Mouse (Mus musculus) adrenal gland (tissue): Measurements from ENCODE around the gene Cst7.
"Not testable (repeated sequence)": the region's sequence is repeated elsewhere in the genome, so short reads cannot be mapped to it uniquely, and the experiment has no call there.

ENCODE experiments used
- intact Hi-C: fragments of 180-260 bp; cut with DNase I; formaldehyde crosslinking; loops from one replicate; pipeline ENCODE4 v1.15.1; 2025
- long read RNA-seq, 2 experiments: library from polyadenylated mRNA; unstranded; transcript quantifications; one replicate each; pipeline ENCODE4 v2.0.0; 2020; ENCODE audit warnings: borderline replicate concordance in 1 of 2; ENCODE audit not compliant: insufficient replicate concordance in 1 of 2

The Cst7 gene
- long read RNA-seq, experiment 1, partial matches to known transcripts = 0 of 1 reads
- long read RNA-seq, experiment 1, other reads (novel, unspliced or antisense) = 0 of 1 reads
- long read RNA-seq, experiment 2, partial matches to known transcripts = 0 of 2 reads
- long read RNA-seq, experiment 2, other reads (novel, unspliced or antisense) = 0 of 2 reads

DNA sequence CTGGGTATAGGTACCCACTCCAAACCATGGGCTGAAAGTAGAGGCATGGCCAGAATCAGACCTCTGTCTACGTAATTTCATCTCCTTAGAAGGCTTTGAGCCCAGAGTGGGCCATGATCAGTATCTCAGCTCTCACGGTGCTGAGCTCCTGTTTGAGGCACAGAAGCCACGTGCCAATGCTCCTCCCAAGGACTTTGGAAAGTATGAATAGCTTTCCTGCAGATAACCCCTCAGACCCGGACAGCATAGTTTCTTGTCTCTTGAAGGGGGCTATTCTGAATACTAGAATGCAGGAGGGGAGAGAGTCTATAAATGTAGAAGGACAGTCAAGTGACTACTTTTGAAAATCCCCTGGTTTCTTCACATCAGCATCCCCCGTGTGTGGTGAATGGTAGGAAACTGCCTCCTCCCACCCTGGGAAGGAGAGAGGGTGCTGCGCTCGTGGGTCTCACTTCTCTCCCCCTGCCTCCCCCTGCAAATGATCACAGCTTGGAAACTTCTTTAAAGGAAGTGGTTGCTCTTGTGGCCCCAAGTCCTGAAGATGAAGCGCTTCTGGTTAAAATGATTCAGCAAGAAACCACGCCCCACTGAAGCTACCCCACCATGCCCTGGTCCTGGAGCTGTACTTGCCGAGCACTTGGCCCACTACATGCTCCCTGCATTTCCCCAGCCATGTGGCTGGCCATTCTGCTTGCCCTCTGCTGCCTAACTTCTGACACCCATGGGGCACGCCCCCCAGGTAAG is at the start of gene Cst7:
TSS of gene Cst7 (plus strand) at position 569 of the 744 bp plus-strand sequence.
- intact Hi-C loops = no loop called here

DNA sequence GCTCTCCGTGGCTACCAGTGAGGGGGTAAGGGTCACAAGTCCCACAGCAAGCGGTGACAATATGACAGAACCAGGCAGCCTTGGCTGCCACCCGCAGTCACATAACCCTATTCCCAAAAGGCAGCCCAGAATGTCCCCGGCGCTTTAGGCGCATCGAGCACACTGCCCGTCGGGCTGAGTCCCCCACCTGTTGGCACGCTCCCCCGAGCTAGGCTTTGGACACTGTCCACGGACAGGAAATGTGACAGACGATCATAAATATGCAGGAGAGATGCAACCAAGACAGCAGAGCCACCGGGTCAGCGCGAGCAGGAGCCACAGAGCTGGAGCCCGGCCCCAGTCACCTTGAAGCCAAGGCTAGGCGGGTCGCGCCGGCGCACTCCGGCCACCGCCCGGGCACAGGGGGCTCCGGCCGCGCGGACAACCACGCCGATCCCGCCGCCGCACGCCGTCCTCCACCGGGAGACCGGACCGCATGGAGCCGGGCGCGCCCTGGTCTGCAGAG is 44.5 kb upstream of the Cst7 start:
- intact Hi-C loops = no loop called here

- intact Hi-C loops = not testable (repeated sequence)
Measured at GRCm38 (mm10) chr2:150549576-150549975, 20.6 kb upstream of the Cst7 start.

DNA sequence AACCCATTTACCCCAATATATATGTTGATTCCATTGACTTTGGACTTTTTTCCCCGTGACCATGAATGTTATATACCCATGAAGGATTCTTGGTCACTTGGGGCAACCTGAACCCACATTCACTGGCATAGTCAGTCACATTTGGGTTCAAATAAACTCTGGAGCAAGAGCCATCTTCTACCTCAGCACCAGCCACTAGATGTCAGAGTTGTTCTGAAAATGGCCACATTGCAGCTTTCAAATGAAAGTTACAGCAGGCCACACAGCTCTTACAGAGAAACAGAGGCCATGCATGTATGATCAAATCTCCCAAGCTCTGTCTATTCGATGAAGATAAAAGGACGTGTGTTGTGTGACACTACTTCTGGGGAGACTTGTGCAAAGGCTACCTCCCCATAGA is 11.6 kb upstream of the Cst7 start:
- intact Hi-C loops = loop anchor here (2.0 kb wide), 1 partner anchor 116 kb away; no protein-coding TSS in a partner anchor

DNA sequence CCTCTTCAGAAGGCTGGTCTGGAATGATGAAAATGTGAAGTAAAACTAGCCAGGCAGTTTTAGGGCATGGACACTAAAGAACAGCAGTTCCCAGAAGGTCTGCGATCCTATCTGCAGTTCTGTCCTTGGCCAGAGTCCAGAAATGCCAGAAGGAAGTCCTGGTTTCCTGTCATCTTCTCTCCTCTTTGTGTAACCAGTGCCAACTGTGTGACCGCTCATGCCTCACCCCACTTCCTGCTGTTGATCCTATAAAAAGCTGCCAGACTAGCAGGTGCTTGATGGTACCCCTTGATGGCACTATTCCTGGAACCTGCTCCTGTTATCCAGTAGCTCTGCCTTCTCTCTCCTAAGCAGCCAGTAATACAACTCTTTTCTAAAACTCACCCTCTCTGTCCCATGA is 3.2 kb upstream of the Cst7 start:
- intact Hi-C loops = no loop called here

GRCm38 (mm10) chr2:150570761-150571160 is 546 bp downstream of the Cst7 start:
- intact Hi-C loops = no loop called here

- intact Hi-C loops = no loop called here
Measured at GRCm38 (mm10) chr2:150572463-150572862, 2.2 kb downstream of the Cst7 start.

DNA sequence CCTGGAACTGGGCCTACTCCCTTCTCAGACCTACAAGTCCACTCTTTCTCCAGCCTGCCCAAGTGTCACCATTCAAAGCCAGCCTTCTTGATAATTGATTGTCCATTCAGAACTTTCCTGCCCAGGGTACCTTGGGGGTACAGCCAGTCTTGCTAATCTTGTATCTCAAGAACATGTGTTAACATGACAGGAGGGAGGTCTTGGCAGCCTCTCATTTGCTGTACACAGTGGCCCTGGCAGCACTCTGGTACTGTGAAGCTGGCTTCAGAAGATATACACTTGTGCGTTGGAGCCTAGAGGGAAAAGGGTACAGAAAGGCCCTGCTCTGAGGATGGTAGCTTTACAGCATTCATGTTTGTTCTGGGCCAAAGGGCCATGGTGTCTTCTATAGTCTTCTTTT is 6.0 kb downstream of the Cst7 start:
- intact Hi-C loops = no loop called here

DNA sequence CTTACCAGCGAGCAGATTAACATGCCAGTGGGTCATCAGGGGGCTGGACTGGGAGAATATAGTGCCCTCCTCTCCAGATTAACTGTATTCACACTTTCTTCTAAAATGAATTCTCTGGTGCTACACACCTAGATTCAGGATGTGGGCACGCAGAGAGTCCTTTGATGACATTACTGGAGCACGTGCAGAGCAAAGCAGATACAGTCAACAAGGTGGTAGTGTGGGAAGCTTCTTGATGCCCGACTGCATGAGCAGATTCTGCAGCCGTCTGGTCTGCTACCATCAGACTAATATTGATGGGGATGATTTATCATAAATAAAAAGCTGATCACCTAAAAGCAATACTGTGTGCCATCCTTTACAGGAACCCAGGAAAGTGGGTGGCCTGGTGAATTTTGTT is 8.4 kb downstream of the Cst7 start:
- intact Hi-C loops = no loop called here

- intact Hi-C loops = no loop called here
Measured at GRCm38 (mm10) chr2:150579628-150580027, 9.4 kb downstream of the Cst7 start.

DNA sequence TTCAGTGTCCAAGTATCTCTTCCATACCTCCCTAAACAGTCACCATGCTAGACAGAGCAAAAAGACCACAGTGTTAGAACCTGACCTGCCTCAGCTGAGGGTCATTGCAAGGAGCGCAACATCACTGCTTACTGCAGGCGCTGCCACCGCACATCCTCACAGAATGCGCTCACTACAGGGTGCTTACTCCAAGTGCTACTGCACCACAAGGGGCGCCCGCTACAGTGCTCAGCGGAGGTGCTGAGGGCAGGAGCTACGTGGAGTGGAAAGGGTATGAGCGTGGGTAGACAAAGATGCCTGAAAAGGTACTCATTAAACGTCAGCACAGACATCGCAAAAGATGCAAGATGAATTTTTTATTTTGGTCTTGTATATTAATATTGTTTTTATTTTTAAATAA is 18.9 kb downstream of the Cst7 start:
- intact Hi-C loops = no loop called here

DNA sequence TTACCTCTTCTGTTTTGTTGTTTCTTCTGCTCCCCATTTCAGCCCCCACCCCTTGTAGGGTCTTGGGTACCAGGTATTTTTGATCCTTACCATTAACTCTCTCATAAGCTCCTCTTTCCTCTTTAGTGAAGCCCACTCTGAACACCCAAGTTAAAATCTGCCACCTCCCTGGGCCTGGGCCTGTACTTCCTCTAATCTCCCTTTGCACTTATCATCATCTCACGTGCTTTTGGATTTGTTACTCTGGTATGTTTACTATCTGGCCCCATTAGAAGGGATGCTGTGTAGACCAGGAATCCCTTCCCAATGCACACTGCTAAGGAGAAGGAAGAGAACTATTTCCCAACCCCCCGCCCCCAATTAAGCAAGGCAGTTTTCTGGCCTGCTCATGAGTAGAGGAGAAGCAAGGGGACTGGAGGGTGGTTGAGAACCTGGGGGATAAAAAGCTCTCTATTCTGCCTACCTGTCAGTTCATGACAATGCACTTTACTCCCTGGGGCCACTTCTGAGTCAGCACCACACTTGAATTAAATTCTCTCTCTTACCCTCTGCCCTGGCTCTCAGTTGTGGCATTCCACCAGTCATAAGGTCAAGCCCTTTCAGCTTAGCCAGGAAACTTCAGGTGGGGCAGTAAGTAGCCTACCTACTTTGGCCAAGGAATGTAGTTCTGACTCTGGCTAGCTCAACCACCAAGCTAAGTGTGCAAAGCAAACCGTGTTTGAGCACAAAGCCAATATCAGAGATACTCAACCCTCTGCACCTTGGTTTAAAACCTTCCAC is 25.4 kb downstream of the Cst7 start:
- intact Hi-C loops = no loop called here

GRCm38 (mm10) chr2:150600263-150600662 is 30.0 kb downstream of the Cst7 start:
- intact Hi-C loops = no loop called here

- intact Hi-C loops = no loop called here
Measured at GRCm38 (mm10) chr2:150602166-150602565, 32.0 kb downstream of the Cst7 start.

DNA sequence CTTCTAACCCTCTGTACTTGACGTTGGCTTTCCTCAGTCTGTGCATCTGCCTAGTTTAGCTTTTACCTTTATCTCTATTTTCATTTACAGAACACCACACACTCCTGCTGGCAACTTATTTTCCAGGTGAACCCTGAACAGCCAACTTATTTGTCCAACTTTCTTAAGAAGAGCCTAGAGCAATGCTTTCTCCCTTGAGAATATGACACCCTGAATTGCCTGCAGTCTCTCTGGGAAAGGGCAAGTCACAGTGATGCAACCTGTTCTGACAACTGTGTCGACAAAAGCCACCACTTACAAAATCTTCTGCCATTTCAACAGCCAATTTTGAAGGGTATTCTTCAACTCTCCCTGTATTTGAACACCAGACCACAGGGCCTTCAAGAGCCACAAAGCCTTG is 34.6 kb downstream of the Cst7 start:
- intact Hi-C loops = loop anchor here (5.0 kb wide), 1 partner anchor 142 kb away; the partner anchor contains the start of gene Entpd6

DNA sequence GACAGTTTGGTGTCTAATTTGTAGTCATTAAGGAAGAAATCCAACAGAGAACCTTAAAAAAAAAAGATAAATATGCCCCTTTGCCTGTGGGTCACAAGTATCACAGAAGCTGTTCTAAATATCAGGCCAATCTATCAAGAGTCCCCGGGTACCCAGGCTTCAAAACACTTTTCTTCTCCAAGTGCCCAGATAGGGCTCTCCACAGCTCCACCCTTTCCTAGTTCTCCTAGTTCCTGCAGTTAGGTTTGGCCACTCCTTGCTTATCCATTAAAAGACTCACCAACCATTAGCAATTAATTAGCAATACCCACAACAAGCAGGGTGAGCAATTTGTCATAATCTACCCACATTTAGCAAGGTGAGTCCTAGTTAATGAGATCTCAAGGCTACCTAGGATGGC is 36.9 kb downstream of the Cst7 start:
- intact Hi-C loops = loop anchor here (5.0 kb wide), 1 partner anchor 140 kb away; the partner anchor contains the start of gene Entpd6

DNA sequence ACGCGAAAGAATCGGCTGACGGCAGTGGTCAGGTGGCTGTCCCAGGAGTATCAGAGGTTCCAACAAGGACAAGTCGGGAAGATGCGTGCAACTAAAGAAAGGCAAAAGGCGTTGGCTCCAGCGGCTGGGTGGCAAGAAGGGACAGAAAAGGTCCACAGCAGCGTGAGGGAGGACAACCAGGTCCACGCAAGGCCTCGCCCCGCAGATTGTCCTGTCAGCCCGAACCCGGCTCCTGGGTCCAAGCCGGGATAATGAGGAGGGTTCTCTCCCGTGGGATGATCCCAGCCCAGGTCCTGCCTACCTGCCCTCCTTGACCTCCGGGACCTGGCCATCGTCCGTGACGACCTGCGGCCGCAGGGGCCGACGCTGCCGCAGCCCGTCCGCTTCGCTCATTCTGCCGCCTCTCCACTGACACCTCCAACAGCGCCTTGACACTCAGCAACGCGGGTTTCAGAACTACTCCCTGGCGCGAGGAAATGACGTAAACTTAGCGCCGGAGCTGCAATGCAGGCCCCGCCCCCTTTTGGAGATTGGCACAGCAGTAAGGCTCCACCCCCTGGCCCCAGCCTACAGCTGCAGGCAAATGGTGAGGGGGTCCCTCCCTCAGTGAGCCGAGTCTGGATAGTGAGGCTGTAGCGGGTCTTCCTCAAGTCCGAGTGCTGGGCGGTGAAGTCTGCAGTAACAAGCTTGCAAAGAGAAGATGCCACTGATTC is 38.0 kb downstream of the Cst7 start, which contains the start of gene Apmap:
TSS of gene Apmap (minus strand) at position 481 of the 713 bp plus-strand sequence.
- intact Hi-C loops = loop anchor here (5.0 kb wide), 1 partner anchor 139 kb away; the partner anchor contains the start of gene Entpd6

- intact Hi-C loops = loop anchor here (5.0 kb wide), 1 partner anchor 138 kb away; the partner anchor contains the start of gene Entpd6
Measured at GRCm38 (mm10) chr2:150608872-150609560, 38.8 kb downstream of the Cst7 start.

DNA sequence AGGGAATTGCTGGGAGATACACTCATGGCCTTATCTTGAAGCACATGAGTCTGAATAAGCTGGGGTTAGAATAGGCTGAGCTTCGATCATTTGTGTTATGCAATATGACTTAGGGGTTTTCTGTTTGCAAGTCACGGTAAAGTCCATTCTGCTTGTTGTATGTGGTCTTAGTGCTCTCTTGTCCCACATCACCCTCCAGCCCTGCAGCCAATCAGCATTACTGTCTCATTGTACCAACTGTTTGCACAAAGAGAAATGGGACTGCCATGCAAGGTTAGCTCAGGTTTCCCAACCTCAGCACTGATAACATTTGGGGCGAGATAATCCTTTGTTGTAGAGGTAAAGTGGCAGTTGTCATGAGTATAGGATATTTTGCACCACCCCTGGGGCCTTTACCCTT is 39.9 kb downstream of the Cst7 start:
- intact Hi-C loops = loop anchor here (2.0 kb wide), 1 partner anchor 65 kb away; no protein-coding TSS in a partner anchor

GRCm38 (mm10) chr2:150621698-150622097 is 51.5 kb downstream of the Cst7 start:
- intact Hi-C loops = no loop called here
